Mouse (Mus musculus) MEL (cell line): ENCODE data around the gene Ovol2.

ENCODE experiments used
- CTCF ChIP-seq, 3 experiments: IDR thresholded peaks in 2 of 3; conservative IDR thresholded peaks in 1 of 3; 2 replicates each; pipeline ENCODE4 v1.5.1; 2011 to 2012; ENCODE audit warnings: low read length in 3 of 3, low read depth in 2 of 3, mild to moderate bottlenecking in 2 of 3, improper control_type of control experiment in 1 of 3, inconsistent platforms in 1 of 3, mixed read lengths in 1 of 3, moderate library complexity in 1 of 3; ENCODE audit not compliant: control insufficient read depth in 1 of 3, insufficient read depth in 1 of 3, poor library complexity in 1 of 3, severe bottlenecking in 1 of 3
- EP300 ChIP-seq, 2 experiments: IDR thresholded peaks; 2 replicates each; pipeline ENCODE4 v1.6.1; 2011; ENCODE audit warnings: improper control_type of control experiment in 2 of 2, low read length in 2 of 2, low read depth in 1 of 2, mild to moderate bottlenecking in 1 of 2
- GATA1 ChIP-seq: IDR thresholded peaks from 2 replicates; pipeline ENCODE4 v1.6.1; 2011; ENCODE audit warnings: low read depth, low read length, improper control_type of control experiment
- POLR2A ChIP-seq, 2 experiments: IDR thresholded peaks; 2 replicates each; pipeline ENCODE4 v1.6.1; 2011 to 2012; ENCODE audit warnings: low read length in 2 of 2, mild to moderate bottlenecking in 2 of 2, control low read depth in 1 of 2, improper control_type of control experiment in 1 of 2, low read depth in 1 of 2, moderate library complexity in 1 of 2; ENCODE audit not compliant: control insufficient read depth in 1 of 2, insufficient read depth in 1 of 2, poor library complexity in 1 of 2
- USF2 ChIP-seq, 2 experiments: IDR thresholded peaks; 2 replicates each; pipeline ENCODE4 v1.6.1; 2011 to 2012; ENCODE audit warnings: improper control_type of control experiment in 2 of 2, low read length in 2 of 2, borderline replicate concordance in 1 of 2, inconsistent platforms in 1 of 2, low read depth in 1 of 2, mild to moderate bottlenecking in 1 of 2; ENCODE audit not compliant: insufficient read depth in 1 of 2

- TF ChIP-seq CTCF (IDR thresholded peaks at IDR 0.05 in 2 of 3, conservative IDR thresholded peaks at IDR 0.05 in 1 of 3; ENCODE audit: control insufficient read depth in 1 of 3, insufficient read depth in 1 of 3, low read depth in 2 of 3, low read length in 3 of 3, poor library complexity in 1 of 3, severe bottlenecking in 1 of 3), result no peak
- no peak for TF ChIP-seq EP300 (IDR thresholded peaks at IDR 0.05; ENCODE audit: low read depth in 1 of 2, low read length in 2 of 2)
- TF ChIP-seq USF2 (IDR thresholded peaks at IDR 0.05; ENCODE audit: borderline replicate concordance in 1 of 2, insufficient read depth in 1 of 2, low read depth in 1 of 2, low read length in 2 of 2), result no peak
- no peak for TF ChIP-seq GATA1
- TF ChIP-seq POLR2A (IDR thresholded peaks at IDR 0.05; ENCODE audit: control insufficient read depth in 1 of 2, insufficient read depth in 1 of 2, low read depth in 1 of 2, low read length in 2 of 2, poor library complexity in 1 of 2), result no peak
Measured at GRCm38 (mm10) chr2:144352843-144353242, 20.9 kb upstream of the Ovol2 start.
